Mouse (Mus musculus): Measurements from ENCODE around the gene Gcdh. TPM values are rescaled to one million over a fixed set of nuclear protein-coding genes. Genes with fewer than 3 reads are reported as not detected.
A peak's percentile ranks its signal among the peaks of the same experiment; 100 is the strongest.

The Gcdh gene
- total RNA-seq, 2 experiments from 2014 or later = 35.6 to 44.1 TPM

DNA sequence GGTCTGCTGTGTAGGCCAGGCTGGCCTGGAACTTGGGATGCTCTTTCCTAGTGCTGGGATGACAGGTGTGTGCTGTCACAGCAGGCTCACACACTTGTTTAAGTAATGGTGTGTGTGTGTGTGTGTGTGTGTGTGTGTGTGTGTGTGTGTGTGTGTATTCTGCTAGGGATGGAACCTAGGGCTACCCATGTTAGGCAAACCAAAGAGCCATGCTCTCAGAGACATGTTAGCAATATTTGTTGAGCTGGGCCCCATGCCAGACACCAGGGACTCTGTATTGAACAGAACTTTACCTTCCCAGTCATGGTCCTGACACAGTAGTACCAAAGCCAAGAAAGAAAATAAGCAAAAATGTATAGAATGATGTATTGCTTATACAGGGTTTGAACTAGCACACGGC lies 33.8 kb upstream of the Gcdh start:
- Histone ChIP-seq H3K4me3 (no peak overlapping the region), H3K27ac (no peak overlapping the region)
- intact Hi-C loops (cut with DNase I) = no loop called here
- no peak for DNase-seq (ENCODE audit: extremely low spot score in 1 of 2, low spot score in 2 of 2)
- no peak for TF ChIP-seq CTCF (IDR thresholded peaks at IDR 0.05)

DNA sequence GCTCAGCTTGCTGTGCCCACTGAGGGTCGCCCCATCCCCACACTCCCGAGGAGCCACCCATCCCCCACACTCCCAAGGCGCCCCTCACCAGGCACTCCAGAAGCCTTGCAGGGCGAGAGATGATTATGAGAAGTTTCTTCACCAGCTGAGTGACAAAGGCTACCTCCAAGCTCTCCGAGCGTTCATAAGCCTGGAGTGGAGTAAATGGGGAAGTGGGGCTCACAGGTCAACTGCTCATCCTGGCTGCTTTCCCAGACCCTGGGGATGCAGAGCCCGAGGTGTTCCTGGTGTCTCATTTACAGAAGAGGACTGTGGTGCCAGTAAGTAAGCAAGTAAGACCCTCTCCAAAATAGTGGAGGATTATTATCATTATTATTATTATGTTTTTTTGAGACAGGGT lies 31.8 kb upstream of the Gcdh start:
- TF ChIP-seq CTCF (IDR thresholded peaks at IDR 0.05) = no peak
- Histone ChIP-seq H3K4me3 (no peak overlapping the region), H3K27ac (no peak overlapping the region)
- intact Hi-C loops (cut with DNase I) = no loop called here
- DNase-seq (ENCODE audit: extremely low spot score in 1 of 2, low spot score in 2 of 2) = no peak

DNA sequence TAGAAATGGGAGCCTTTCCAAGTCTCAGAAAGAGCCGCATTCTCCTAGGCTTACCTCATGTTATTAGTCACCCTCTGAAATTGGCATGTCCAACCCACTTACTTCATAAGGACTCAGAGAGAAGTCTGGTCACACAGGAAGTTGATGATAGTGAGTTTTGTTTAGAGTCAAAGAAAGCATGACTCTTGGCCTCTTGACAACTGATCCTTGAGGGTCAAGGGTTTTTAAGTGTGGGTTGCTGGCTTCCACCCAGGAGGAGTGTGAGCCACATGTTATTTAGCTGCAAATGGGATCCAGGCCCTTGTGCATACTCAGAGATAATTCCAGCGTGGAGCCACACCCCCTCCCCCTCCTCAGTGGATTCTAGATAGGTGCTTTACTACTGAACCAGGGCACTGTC lies 27.9 kb upstream of the Gcdh start:
- intact Hi-C loops (cut with DNase I) = loop anchor here (5.0 kb wide), 1 partner anchor 54 kb away; no protein-coding TSS in a partner anchor
- TF ChIP-seq CTCF (IDR thresholded peaks at IDR 0.05) = no peak
- H3K4me3 ChIP-seq = no peak overlapping the region
- no peak for DNase-seq (ENCODE audit: extremely low spot score in 1 of 2, low spot score in 2 of 2)
- H3K27ac ChIP-seq = no peak overlapping the region

DNA sequence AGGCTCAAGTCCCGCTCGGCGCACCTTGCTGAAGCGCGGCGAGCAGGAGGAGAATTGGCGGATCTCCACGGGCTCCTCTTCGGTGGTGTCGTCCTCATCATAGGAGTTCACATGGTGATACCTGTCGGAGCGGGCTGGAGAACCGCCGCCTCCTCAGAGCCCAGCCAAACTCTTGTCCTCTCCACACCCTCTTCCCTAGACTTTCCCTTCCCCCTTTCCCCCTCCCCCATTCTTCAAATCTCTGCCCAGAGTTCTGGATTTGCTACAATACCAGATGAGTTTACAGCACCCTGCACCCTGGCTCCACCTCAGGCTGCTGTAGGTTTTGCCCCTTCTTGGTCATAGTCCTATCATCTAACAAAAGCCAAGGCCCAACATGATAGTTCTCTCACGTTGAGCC lies 24.9 kb upstream of the Gcdh start:
- Histone ChIP-seq H3K27ac (no peak overlapping the region), H3K4me3 (no peak overlapping the region)
- no peak for TF ChIP-seq CTCF (IDR thresholded peaks at IDR 0.05)
- DNase-seq (ENCODE audit: extremely low spot score in 1 of 2, low spot score in 2 of 2) = no peak
- intact Hi-C loops (cut with DNase I) = no loop called here

DNA sequence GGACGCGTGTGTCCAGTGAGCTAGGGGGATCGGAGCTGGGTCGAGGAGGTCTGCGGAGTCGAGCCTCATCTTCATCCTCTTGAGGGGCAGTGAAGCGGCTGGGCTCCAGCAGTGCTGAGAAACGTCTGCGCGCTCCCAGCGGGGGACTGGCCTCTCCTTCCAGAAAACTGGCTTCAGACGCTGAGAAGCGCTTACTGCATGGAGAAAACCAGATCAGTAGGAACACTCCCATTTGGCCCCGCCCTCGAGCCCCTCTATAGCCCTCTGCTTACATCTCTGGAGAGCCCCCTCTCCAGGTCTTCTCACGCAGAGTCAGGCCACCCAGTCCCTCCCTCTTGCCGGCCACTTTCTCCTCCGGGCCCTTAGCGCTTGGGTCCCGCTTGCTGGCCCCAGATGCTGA lies 24.1 kb upstream of the Gcdh start:
- Histone ChIP-seq H3K4me3 (no peak overlapping the region), H3K27ac (no peak overlapping the region)
- intact Hi-C loops (cut with DNase I) = no loop called here
- TF ChIP-seq CTCF (IDR thresholded peaks at IDR 0.05) = no peak
- no peak for DNase-seq (ENCODE audit: extremely low spot score in 1 of 2, low spot score in 2 of 2)

DNA sequence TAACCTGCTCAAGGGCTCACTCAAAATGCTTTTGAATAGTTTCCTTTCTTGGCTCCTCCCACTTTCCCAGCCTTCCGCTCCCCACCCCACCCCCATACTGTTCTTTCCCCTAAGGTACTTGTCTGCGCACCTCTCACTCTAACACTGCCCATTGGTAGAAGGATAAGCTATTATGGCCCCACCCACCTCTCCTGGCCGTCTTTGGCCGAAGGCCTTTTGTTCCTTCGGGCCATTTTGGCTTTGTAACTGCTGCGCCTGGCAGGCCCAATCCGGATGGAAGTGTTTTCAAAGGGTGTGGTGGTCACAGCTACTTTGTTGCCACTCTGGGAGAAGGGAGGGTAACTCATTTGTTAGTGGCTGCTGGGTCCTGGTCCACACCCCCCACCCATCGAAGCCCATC lies 21.5 kb upstream of the Gcdh start:
- Histone ChIP-seq H3K27ac (no peak overlapping the region), H3K4me3 (no peak overlapping the region)
- intact Hi-C loops (cut with DNase I) = no loop called here
- DNase-seq (ENCODE audit: extremely low spot score in 1 of 2, low spot score in 2 of 2) = no peak
- no peak for TF ChIP-seq CTCF (IDR thresholded peaks at IDR 0.05)

DNA sequence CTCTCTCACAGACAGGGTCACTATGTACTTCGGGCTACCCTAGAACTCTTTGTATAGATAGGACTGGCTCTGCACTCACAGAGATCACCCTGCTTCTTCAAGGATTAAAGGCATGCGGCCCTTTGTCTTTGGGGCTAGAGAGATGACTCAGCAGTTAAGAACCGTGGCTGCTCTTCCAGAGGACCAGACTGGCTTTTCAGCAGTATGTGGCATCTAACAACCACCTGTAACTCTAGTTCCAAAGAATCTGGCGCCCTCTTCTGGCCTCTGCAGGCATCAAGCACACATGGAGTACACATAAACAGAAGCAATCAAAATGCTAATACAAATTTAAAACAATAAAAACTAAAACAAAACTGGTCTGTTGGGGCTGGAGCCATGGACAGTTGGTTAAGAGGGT lies 20.2 kb upstream of the Gcdh start:
- peak; percentile 41 for TF ChIP-seq CTCF (IDR thresholded peaks at IDR 0.05)
- H3K27ac ChIP-seq = no peak overlapping the region
- no peak for DNase-seq (ENCODE audit: extremely low spot score in 1 of 2, low spot score in 2 of 2)
- intact Hi-C loops (cut with DNase I) = no loop called here
- H3K4me3 ChIP-seq = no peak overlapping the region

DNA sequence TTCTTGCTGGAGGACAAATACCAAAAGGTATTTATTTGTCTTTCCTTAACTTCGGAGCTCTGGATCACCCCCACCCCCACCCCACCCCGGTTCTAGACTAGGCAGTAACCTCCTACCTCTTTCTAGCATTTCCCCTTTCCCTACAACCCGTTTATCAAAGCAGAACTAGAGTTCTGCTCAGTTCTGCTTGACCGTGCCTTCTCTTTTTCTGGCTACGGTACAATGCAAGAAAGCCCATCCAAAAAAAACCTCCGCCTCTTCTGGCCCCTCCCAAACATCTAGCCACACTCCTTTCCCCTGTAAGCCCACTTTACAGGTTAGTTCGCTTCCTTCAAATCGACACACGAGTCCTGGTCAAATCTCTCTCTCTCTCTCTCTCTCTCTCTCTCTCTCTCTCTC lies 19.8 kb upstream of the Gcdh start:
- no peak overlapping the region for H3K4me3 ChIP-seq
- intact Hi-C loops (cut with DNase I) = no loop called here

DNA sequence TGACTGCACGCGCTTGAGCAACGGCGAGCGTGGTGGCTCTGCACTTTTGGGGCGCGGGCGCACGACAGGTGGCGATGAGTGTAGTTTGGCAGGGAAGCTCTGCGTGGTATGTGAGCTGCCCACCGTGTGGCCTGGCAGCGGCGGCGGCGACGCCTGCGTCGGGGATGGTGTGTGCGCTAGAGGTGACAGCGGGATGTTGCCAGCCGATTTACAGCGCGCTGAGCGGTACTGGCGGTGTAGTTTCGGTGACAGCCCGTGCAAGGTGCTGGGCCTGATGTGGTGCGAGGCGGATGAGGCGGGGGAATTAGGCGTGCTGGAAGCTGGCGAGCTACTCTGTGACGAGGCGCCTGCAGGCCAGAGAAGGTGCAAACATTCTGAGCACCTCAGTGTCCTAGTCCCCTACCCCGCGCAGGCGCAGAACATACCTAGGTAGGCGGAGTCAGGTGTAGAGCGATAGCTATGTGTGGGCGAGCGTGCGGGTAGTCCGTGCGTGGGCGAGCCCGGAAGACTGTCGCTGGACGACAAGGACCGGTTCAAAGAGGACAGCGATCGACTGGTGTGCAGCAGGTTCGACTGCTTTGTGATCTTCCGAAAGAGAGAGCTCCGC lies 19.3 kb upstream of the Gcdh start:
- intact Hi-C loops (cut with DNase I) = no loop called here
- peak overlapping the region; percentile 17; the same call in 1 of the 2 replicates for H3K4me3 ChIP-seq
- H3K27ac ChIP-seq = no peak overlapping the region; the same call in 1 of the 2 replicates
- peak; percentile 63 to 69 for DNase-seq (ENCODE audit: extremely low spot score in 1 of 2, low spot score in 2 of 2)
- no peak for TF ChIP-seq CTCF (IDR thresholded peaks at IDR 0.05)

More for the DNA sequence above, 19.8 kb upstream of the Gcdh start:
- no peak for TF ChIP-seq CTCF (IDR thresholded peaks at IDR 0.05)
- no peak overlapping the region; the same call in 1 of the 2 replicates for H3K27ac ChIP-seq
- DNase-seq (ENCODE audit: extremely low spot score in 1 of 2, low spot score in 2 of 2) = no peak

DNA sequence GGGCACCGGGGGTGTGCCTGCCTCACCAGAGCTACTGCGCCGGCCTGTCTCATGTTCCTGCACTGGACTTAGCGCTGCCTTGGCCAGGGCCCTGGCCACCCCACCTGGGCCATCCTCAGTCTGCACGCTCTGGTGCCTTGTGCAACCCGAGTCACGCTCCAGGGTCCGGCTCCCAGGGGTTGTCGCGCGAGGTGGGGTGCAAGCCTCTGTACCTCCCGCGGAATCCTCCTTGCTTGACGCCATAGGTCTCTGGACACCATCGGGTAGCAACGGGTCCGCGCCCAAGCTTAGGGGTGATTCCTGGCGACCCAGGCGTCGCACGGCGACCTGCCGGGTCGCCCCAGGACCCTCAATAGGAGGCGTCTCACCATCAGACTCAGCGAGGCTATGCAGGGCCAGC lies 18.7 kb upstream of the Gcdh start:
- no peak overlapping the region for H3K27ac ChIP-seq
- no peak for TF ChIP-seq CTCF (IDR thresholded peaks at IDR 0.05)
- H3K4me3 ChIP-seq = no peak overlapping the region
- intact Hi-C loops (cut with DNase I) = no loop called here
- DNase-seq (ENCODE audit: extremely low spot score in 1 of 2, low spot score in 2 of 2) = no peak

DNA sequence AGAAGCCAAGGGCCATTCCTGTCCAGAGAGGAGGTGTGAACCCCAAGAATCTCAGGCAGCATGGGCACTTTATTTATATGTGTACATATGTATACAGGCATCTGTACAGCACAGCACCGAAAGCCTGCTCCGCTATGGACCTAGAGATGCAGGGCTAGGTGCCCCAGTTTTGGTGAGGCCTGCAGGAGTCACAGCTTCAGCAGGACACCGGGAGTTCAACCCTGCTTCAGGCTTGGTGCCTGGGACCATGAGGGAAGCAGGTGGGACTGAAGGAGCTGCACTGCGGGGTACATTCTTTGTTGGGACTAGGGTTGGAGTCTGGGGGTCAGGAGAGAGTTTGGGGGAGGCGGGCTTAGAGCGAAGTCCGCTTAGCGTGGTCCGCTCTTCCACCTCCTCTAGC lies 18.1 kb upstream of the Gcdh start:
- no peak for TF ChIP-seq CTCF (IDR thresholded peaks at IDR 0.05)
- intact Hi-C loops (cut with DNase I) = no loop called here
- no peak for DNase-seq (ENCODE audit: extremely low spot score in 1 of 2, low spot score in 2 of 2)
- Histone ChIP-seq H3K27ac (no peak overlapping the region), H3K4me3 (no peak overlapping the region)

DNA sequence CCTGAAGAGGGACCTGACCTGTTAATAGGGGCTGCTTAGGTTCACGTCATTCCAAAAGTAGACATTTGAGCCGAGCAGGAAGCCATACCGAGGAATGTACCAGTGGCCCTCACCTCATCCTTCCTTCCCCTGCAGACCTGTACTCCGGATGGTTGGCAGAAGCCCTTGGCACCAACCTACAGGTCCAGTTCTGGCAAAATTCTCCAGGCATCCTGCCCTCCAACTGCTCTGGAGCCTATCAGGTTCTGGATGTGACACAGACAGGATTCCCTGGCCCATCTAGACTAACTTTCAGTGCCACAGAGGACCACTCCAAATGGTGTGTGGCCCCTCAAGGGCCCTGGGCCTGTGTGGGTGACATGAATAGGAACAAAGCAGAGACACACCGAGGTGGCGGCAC lies 16.8 kb upstream of the Gcdh start:
- Histone ChIP-seq H3K27ac (no peak overlapping the region), H3K4me3 (no peak overlapping the region)
- intact Hi-C loops (cut with DNase I) = no loop called here
- DNase-seq (ENCODE audit: extremely low spot score in 1 of 2, low spot score in 2 of 2) = no peak
- TF ChIP-seq CTCF (IDR thresholded peaks at IDR 0.05) = no peak

DNA sequence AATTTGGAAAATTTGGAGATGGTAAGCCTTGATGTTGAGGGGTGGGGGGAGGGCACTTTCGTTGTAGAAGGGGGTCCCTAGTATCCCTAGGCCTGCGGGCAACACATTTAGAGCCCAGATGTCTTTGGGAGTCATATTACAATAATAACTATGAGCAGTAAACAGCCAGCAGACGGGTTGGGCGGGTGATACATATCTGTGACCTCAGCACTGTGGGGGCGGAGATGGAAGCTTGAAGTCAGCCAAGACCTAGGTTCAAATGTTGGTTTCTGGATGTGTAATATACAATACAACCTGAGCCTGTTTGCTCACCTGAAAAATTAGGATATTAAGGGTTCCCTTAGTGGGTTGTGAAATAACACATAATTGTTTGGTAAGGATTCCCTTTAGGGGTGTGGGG lies 16.2 kb upstream of the Gcdh start:
- intact Hi-C loops (cut with DNase I) = no loop called here
- no peak for DNase-seq (ENCODE audit: extremely low spot score in 1 of 2, low spot score in 2 of 2)
- no peak for TF ChIP-seq CTCF (IDR thresholded peaks at IDR 0.05)
- Histone ChIP-seq H3K27ac (no peak overlapping the region), H3K4me3 (no peak overlapping the region)

Measured in left cerebral cortex, adult 2 months (tissue).